Mouse (Mus musculus): ENCODE measurements at regions not wholly inside any gene's neighbourhood (a gene's known extent, or its start where the extent isn't known, plus 50 kb on each side); places are given as distances from the start of the nearest gene placed in this dataset.

- TF ChIP-seq POLR2A (IDR thresholded peaks at IDR 0.05; ENCODE audit: borderline replicate concordance, low read depth, low read length) (no peak), CTCF (IDR thresholded peaks at IDR 0.05; ENCODE audit: low read depth, low read length) (no peak)
Observed at GRCm38 (mm10) chr14:74145202-74145700, 484.2 kb downstream of the Gm21750 start.

All from bone marrow macrophage, adult 2 months (primary cell).